Mouse (Mus musculus) cerebellum, postnatal 14 days (tissue): ENCODE measurements at regions not wholly inside any gene's neighbourhood (a gene's known extent, or its start where the extent isn't known, plus 50 kb on each side); places are given as distances from the start of the nearest gene placed in this dataset.

Experiments used
- DNase-seq, 2 experiments: peaks; one replicate each; pipeline ENCODE4 v3.0.0; 2021; ENCODE audit warnings: mixed read lengths in 2 of 2

DNA sequence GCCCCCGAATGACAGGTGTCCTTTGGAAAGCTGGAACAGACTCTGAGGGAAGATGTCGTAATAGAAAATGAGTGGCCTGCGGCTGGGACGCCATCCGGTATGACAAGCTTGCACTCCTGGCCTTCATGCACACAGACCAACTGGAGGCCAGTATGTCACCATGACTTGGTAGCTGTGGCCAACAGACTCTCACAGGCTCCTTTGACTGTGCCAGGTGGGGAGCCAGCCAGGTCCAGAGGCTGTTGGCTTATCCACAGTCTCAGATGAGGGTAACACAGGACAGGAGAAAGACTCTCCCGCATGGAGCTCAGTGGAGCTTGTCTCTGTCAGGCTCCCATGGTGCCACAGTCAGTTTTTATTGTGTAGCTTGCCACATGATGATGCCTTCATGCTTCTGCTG is 219.7 kb downstream of the Sox2 start:
- DNase-seq = peak; percentile 53 to 55

DNA sequence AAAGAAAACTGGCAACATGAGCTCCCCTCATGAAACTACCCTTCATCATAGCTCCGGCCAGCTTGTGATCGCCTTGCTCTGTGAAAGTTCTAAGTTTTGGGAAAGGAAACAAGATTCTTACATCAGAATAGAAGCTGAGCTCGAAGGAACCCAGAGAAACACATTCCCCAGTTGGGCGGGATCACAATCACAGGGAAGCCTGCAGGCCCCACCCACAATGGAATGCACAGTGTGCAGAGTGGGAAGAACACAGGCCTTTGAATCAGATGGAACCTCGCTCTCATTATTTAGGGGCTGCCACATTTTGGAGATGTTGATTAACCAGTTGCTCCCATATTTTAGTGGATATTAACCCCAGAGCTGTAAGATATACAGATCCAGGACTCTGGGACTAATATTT is 234.9 kb downstream of the Sox2 start:
- DNase-seq = no peak

DNA sequence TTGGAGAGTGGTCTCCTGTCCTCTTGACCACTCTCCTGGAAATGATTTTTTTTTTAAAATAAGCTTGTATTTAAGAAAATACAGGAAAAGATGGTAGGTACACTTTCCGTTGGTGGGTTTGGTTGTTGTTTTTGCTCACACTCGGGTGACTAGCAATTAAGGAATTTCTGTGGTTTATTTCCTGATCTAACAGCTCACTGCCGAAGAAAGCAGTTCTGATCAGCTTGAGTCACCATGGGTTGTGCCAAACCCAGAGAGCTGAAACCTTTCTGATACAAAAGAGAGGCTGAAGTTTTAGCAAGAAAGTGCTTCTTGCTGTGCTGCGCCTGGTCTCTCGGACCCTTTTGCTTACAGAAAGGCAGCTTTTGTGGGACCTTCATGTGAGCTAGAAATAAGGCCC is 243.2 kb downstream of the Sox2 start:
- DNase-seq = no peak

DNA sequence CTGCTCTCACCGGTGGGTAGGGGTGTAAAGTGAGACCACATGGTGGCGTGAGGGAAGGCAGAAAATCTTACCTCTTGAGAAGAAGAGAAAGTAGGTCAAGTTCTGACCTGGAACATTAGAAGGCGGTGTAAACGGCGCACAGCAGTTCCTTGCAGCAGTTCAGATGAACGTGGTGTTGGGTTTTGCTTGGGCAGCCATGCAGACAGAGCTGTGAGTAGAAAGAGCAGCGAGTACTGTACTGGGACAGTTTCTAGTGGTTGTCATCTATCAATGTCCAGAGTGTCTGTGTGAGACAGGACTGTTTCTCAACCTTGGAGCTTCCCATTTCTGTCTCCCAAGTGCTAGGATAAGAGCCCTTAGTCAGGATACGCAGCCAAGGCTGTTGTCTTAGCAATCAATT is 252.9 kb downstream of the Sox2 start:
- no peak for DNase-seq

DNA sequence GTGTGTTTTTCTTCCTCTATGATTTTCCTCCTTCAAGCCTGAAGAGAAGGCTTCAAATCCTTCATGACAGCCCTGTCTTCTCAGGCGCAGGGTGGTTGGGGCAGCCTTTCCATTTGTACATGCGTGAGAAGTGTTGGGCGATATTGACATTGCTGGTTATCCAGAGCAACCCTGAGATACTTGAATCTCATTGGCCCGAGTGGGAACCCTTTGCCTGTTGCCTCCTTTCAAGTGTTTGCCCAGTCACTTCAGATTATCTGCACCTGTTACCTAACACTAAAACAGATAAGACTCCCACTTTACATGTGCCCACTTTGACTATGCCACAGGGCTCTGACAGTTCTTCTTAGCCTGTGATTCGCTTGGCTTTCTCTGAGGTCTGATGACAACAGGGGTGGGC is 258.3 kb downstream of the Sox2 start:
- DNase-seq = no peak

DNA sequence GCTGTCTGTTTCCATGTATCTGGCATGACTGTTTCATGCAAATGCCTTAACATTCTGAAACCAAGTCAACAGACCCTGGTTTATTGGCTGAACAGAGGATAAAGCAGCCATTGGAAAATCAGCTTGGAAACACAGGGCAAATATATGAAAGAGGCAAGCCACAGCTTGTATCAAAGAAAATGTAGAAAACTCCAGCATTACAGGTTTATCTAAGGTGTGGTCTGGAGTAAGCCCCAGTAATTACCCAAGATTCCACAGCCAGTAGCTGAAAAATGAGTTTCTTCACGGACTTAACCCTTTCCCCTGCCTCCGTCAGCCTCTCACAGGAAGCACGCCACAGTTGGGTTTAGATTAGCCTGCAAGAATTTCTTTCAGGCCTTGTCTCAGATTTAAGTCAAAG is 259.1 kb downstream of the Sox2 start:
- DNase-seq = no peak

DNA sequence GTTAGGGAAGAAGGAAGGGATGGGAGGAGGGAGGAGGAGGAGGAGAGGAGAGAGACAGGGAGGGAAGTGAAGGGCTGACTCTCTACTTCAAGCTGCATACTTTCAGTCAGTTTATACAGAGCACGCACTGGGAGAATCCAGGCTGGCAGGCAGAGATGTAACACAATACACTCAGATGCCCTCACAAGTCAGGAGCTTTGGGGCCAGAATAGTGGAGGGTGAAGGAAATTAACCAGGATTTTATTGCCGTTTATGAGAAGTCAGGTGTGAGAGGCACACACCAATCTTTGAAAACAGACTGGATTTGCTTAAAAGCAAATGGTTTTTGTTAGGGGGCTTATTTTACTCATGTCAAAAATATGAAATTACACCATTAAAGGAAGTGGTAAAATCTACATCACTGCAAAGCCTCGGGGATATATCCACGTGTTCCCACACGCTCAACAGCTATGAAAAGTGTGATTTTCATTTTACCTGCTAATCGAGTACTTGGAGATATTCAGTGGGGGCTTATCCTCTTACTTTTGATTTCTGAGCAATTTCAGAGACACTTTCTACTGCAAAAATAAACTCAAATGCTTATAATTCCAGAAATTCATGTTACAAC is 268.2 kb downstream of the Sox2 start:
- DNase-seq = no peak

DNA sequence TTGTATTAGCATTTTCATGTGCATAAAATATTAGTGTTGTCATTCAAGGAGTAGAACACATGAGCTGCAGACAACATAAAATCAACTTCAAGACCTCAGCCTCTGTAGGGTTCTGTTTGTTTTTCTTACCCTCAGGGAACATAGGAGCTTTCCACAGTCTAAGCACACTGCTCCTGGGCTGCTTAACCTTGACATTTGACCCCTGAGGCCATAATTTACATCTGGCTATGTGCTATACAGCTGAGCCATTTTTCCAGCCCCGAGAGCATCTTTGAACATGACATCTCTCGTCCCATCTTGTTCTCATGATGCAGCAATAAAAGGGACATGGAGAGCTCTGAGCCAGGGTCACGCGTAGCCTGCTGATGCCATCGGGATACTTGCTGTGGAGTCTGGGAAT is 270.3 kb downstream of the Sox2 start:
- no peak for DNase-seq

DNA sequence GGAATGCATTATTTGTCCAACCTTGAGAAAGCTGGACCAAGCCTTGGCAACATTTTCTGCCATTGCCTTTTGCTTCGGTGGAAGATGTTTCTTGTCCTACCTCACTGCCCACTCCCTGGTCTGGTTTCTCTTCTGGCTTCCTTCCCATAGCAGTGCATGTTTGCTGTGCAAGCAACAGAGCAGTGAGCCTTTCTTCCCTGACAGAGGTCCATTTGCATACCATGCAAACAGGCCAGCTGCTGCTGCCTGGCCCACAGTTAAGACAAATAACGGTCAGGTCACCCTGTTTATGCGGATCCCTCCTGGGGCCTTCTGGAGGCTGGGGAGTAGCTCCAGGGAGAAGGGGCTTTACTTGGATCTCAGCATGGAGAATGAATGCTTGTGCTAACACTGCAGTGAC is 299.7 kb downstream of the Sox2 start:
- no peak for DNase-seq

DNA sequence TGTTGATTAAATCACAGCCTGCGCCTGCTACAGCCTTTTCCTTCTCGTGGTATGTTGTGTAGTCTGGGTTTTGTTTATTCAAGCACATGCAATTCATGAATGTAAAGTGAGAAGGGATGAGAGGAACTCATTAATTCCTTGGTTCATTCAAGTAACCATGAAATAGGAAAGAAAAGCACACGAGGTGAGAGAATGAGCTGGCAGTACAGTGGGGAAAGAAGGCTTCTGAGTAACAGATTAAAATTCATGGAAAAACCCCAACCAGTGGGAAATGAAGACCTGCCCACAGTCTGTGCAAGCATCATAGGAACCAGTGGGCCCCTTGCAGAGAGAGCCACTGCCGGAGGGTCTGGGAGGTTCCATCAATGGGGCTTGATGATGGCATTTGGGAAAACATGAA is 306.0 kb downstream of the Sox2 start:
- DNase-seq = no peak

DNA sequence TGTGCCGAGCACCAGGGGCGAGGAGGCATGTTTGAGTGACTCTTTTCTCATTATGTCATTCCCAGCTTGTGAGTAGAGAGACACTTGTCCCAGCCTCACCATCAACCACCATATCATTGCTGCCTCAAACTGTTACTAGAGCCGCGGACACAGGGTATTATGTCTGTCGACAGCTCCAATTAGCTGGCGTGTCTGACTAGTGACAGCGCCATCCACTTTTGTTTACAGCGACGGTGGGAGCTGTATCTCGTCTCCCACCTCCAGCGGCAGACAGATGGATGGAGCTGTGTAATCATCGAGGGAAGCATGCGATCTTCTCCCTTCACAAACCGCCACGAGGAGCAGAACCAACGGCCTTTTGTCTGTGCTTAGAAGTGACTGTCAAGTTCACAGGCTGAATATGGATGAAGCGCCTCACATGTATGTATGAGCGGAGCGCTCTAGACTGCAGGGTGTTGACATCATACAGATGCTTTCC is 308.9 kb downstream of the Sox2 start:
- DNase-seq = no peak

DNA sequence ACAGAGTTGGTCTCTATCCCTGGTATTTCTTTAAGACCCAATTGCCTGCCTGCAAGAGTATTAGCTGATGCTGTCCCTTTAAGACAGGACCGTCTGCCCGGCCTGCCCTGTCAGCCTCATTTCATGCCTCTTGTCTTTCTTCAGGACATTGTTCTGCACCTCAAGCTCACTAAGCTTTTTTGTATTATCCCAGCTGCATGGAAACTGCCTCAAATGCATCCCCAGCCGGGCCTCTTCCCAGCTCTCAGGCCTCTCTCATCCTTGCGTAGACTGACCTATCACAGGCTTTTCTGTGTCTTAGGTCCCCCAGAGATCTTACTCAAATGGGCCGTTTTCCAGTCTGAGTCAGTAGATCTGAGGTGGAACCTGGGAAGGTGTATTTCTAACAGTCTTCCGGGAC is 316.2 kb downstream of the Sox2 start:
- DNase-seq = no peak

DNA sequence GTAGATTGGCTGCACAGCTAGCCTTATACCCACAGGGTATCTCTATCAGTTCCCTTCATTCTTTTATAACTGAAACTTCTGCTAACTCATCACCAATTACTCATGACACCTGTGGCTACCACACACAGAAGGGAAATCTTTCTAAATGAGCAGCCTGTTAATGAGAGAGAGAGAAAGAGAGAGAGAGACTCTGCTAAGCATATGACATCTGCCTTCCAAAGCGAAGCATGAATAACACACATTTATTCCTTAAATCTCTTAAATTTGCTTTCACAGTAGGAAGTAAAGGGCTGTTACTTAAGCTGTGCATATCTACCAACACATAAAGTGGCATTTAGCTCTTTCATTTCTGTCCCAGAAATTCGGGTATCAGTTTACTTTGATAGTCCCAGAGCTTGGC is 317.7 kb downstream of the Sox2 start:
- no peak for DNase-seq

DNA sequence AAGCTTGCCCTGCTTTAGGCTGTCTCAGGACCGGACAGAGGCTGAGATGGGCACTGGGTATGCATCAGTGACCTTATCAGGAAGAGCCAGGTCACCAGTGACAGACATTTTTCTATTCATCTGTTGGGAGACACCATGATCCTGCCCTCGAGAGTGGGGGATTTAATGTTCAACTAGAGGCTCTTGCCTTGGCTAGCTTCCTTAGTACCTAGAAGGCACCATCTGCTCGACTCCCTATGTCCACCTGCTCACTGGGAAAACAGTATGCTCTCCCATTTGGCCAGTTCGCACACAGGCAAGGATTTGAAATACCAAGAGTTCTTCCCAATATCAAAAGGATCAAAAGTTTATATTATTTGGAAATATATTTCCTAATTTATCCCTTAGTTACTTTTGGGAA is 321.3 kb downstream of the Sox2 start:
- peak; percentile 65 to 84 for DNase-seq

DNA sequence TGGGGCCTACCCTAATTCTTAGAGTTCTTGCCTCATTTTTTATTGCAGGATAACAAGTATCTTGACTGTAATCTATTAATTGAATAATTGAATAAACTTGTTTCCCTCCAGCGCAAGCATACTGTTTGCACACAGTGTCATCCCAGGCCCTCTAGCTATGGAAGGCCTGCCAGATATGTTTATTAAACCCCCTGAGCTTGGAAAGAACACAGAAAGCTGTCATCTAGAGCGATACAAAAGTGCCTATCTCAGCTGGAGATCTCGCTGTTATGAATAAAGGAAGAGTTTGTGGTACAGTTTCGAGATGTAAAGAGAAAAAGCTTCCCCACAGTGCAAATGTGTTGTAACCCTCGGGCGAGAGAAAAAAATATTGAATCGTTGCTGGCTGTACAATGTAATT is 324.2 kb downstream of the Sox2 start:
- DNase-seq = peak in 1 of 2 experiments; percentile 34
